Mouse (Mus musculus): ENCODE results near the gene Zfyve28. TPM values are rescaled to one million over a fixed set of nuclear protein-coding genes. Genes with fewer than 3 reads are reported as not detected.

Gene Zfyve28
- polyA plus RNA-seq, 2 experiments = 0.95 to 1.7 TPM

- ATAC-seq (ENCODE audit: low FRiP score, low read depth) = no peak
- Histone ChIP-seq H3K27me3 (ENCODE audit: control insufficient read depth, insufficient read depth, low read length) (no peaks in the 10 kb centered on the region), H3K4me1 (ENCODE audit: control insufficient read depth, insufficient read depth, low read length) (no peaks in the 10 kb centered on the region), H3K4me3 (replicated peaks; ENCODE audit: low read length) (no peak overlapping the region), H3K9me3 (ENCODE audit: control insufficient read depth, low read length) (no peaks in the 10 kb centered on the region), H3K9ac (ENCODE audit: low read depth, low read length, severe bottlenecking) (no peak overlapping the region), H3K27ac (replicated peaks; ENCODE audit: low read depth, low read length) (no peak overlapping the region), H3K4me2 (replicated peaks; ENCODE audit: low read depth, low read length, severe bottlenecking) (no peak overlapping the region), H3K36me3 (ENCODE audit: control insufficient read depth, insufficient read depth, low read length) (no peaks in the 10 kb centered on the region)
- TF ChIP-seq POLR2A (IDR thresholded peaks at IDR 0.05; ENCODE audit: borderline replicate concordance, extremely low read depth, insufficient read depth, insufficient read length) = no peak
- 85% methylated on average over 7 of the region's 7 CpGs for WGBS
- no peak for DNase-seq (ENCODE audit: low spot score)
These were observed 72.2 kb downstream of the Zfyve28 start for GRCm38 (mm10) chr5:34216025-34216424.

- DNase-seq (ENCODE audit: low spot score) = no peak
- H3K4me1 ChIP-seq (ENCODE audit: control insufficient read depth, insufficient read depth, low read length) = no peaks in the 10 kb centered on the region
- no peaks in the 10 kb centered on the region for H3K36me3 ChIP-seq (ENCODE audit: control insufficient read depth, insufficient read depth, low read length)
- H3K4me2 ChIP-seq (replicated peaks; ENCODE audit: low read depth, low read length, severe bottlenecking) = no peak overlapping the region
- H3K9me3 ChIP-seq (ENCODE audit: control insufficient read depth, low read length) = no peaks in the 10 kb centered on the region
- no peak overlapping the region for H3K4me3 ChIP-seq (replicated peaks; ENCODE audit: low read length)
- ATAC-seq (ENCODE audit: low FRiP score, low read depth) = no peak
- TF ChIP-seq POLR2A (IDR thresholded peaks at IDR 0.05; ENCODE audit: borderline replicate concordance, extremely low read depth, insufficient read depth, insufficient read length) = no peak
- 68% methylated on average over 8 of the region's 8 CpGs for WGBS
- H3K27ac ChIP-seq (replicated peaks; ENCODE audit: low read depth, low read length) = no peak overlapping the region
- H3K27me3 ChIP-seq (ENCODE audit: control insufficient read depth, insufficient read depth, low read length) = no peaks in the 10 kb centered on the region
- H3K9ac ChIP-seq (ENCODE audit: low read depth, low read length, severe bottlenecking) = no peak overlapping the region
These were observed 74.6 kb downstream of the Zfyve28 start for GRCm38 (mm10) chr5:34213659-34214058.

- peak; percentile 84 for DNase-seq (ENCODE audit: low spot score)
- no peak overlapping the region for H3K9ac ChIP-seq (ENCODE audit: low read depth, low read length, severe bottlenecking)
These were observed 78.0 kb downstream of the Zfyve28 start for GRCm38 (mm10) chr5:34210279-34210678.

GRCm38 (mm10) chr5:34207503-34207902 is 80.7 kb downstream of the Zfyve28 start:
- Histone ChIP-seq H3K36me3 (ENCODE audit: control insufficient read depth, insufficient read depth, low read length) (no peaks in the 10 kb centered on the region), H3K4me3 (replicated peaks; ENCODE audit: low read length) (no peak overlapping the region), H3K9ac (ENCODE audit: low read depth, low read length, severe bottlenecking) (no peak overlapping the region), H3K27ac (replicated peaks; ENCODE audit: low read depth, low read length) (no peak overlapping the region), H3K4me2 (replicated peaks; ENCODE audit: low read depth, low read length, severe bottlenecking) (no peak overlapping the region), H3K4me1 (ENCODE audit: control insufficient read depth, insufficient read depth, low read length) (no peaks in the 10 kb centered on the region), H3K9me3 (ENCODE audit: control insufficient read depth, low read length) (no peaks in the 10 kb centered on the region), H3K27me3 (ENCODE audit: control insufficient read depth, insufficient read depth, low read length) (no peaks in the 10 kb centered on the region)
- TF ChIP-seq POLR2A (IDR thresholded peaks at IDR 0.05; ENCODE audit: borderline replicate concordance, extremely low read depth, insufficient read depth, insufficient read length) = no peak
- WGBS = 37% methylated on average over 3 of the region's 3 CpGs
- DNase-seq (ENCODE audit: low spot score) (no peak), ATAC-seq (ENCODE audit: low FRiP score, low read depth) (no peak)

More at GRCm38 (mm10) chr5:34210279-34210678, 78.0 kb downstream of the Zfyve28 start:
- no peak overlapping the region for H3K27ac ChIP-seq (replicated peaks; ENCODE audit: low read depth, low read length)
- no peaks in the 10 kb centered on the region for H3K9me3 ChIP-seq (ENCODE audit: control insufficient read depth, low read length)
- H3K27me3 ChIP-seq (ENCODE audit: control insufficient read depth, insufficient read depth, low read length) = no peaks in the 10 kb centered on the region
- H3K4me1 ChIP-seq (ENCODE audit: control insufficient read depth, insufficient read depth, low read length) = no peaks in the 10 kb centered on the region
- no peak for TF ChIP-seq POLR2A (IDR thresholded peaks at IDR 0.05; ENCODE audit: borderline replicate concordance, extremely low read depth, insufficient read depth, insufficient read length)
- WGBS = 0% methylated on average over 1 of the region's 1 CpGs
- no peak overlapping the region for H3K4me2 ChIP-seq (replicated peaks; ENCODE audit: low read depth, low read length, severe bottlenecking)
- no peaks in the 10 kb centered on the region for H3K36me3 ChIP-seq (ENCODE audit: control insufficient read depth, insufficient read depth, low read length)
- H3K4me3 ChIP-seq (replicated peaks; ENCODE audit: low read length) = no peak overlapping the region
- ATAC-seq (ENCODE audit: low FRiP score, low read depth) = peak; percentile 90

GRCm38 (mm10) chr5:34205788-34206187 is 82.5 kb downstream of the Zfyve28 start:
- no peak overlapping the region for H3K27ac ChIP-seq (replicated peaks; ENCODE audit: low read depth, low read length)
- H3K9me3 ChIP-seq (ENCODE audit: control insufficient read depth, low read length) = no peaks in the 10 kb centered on the region
- WGBS = 64% methylated on average over 2 of the region's 2 CpGs
- no peaks in the 10 kb centered on the region for H3K27me3 ChIP-seq (ENCODE audit: control insufficient read depth, insufficient read depth, low read length)
- no peaks in the 10 kb centered on the region for H3K4me1 ChIP-seq (ENCODE audit: control insufficient read depth, insufficient read depth, low read length)
- H3K4me2 ChIP-seq (replicated peaks; ENCODE audit: low read depth, low read length, severe bottlenecking) = no peak overlapping the region
- H3K4me3 ChIP-seq (replicated peaks; ENCODE audit: low read length) = no peak overlapping the region
- TF ChIP-seq POLR2A (IDR thresholded peaks at IDR 0.05; ENCODE audit: borderline replicate concordance, extremely low read depth, insufficient read depth, insufficient read length) = no peak
- ATAC-seq (ENCODE audit: low FRiP score, low read depth) (no peak), DNase-seq (ENCODE audit: low spot score) (no peak)
- H3K36me3 ChIP-seq (ENCODE audit: control insufficient read depth, insufficient read depth, low read length) = no peaks in the 10 kb centered on the region
- no peak overlapping the region for H3K9ac ChIP-seq (ENCODE audit: low read depth, low read length, severe bottlenecking)

- Histone ChIP-seq H3K4me1 (ENCODE audit: control insufficient read depth, insufficient read depth, low read length) (no peaks in the 10 kb centered on the region), H3K4me3 (replicated peaks; ENCODE audit: low read length) (no peak overlapping the region), H3K27me3 (ENCODE audit: control insufficient read depth, insufficient read depth, low read length) (no peaks in the 10 kb centered on the region), H3K9me3 (ENCODE audit: control insufficient read depth, low read length) (no peaks in the 10 kb centered on the region), H3K4me2 (replicated peaks; ENCODE audit: low read depth, low read length, severe bottlenecking) (no peak overlapping the region), H3K36me3 (ENCODE audit: control insufficient read depth, insufficient read depth, low read length) (no peaks in the 10 kb centered on the region), H3K27ac (replicated peaks; ENCODE audit: low read depth, low read length) (no peak overlapping the region), H3K9ac (ENCODE audit: low read depth, low read length, severe bottlenecking) (no peak overlapping the region)
- ATAC-seq (ENCODE audit: low FRiP score, low read depth) (no peak), DNase-seq (ENCODE audit: low spot score) (no peak)
- WGBS = 77% methylated on average over 2 of the region's 2 CpGs
- no peak for TF ChIP-seq POLR2A (IDR thresholded peaks at IDR 0.05; ENCODE audit: borderline replicate concordance, extremely low read depth, insufficient read depth, insufficient read length)
These were observed 83.3 kb downstream of the Zfyve28 start for GRCm38 (mm10) chr5:34204911-34205310.

All from limb, embryonic 14.5 days (tissue).